Mouse (Mus musculus): ENCODE measurements around the gene Clcn3. TPM values are rescaled to one million over a fixed set of nuclear protein-coding genes. Genes with fewer than 3 reads are reported as not detected.

Gene Clcn3
- polyA plus RNA-seq, 1 experiment from 2014 or later = 10.9 TPM

Other genes starting within 250 kb of the Clcn3 start
- 110 and 116 TPM in 2 replicates for gene Hpf1, start 92.9 kb downstream of the Clcn3 start, polyA plus RNA-seq (2016; fragmentation: Nextera tagmentation; extraction: Ambion mirVana)
- 14.7 and 18.3 TPM in 2 replicates for gene Nek1, start 9.9 kb upstream of the Clcn3 start, polyA plus RNA-seq (2016; fragmentation: Nextera tagmentation; extraction: Ambion mirVana)
- 7.7 and 7.8 TPM in 2 replicates for gene Sh3rf1, start 240.6 kb upstream of the Clcn3 start, polyA plus RNA-seq (2016; fragmentation: Nextera tagmentation; extraction: Ambion mirVana)

Data from limb, embryonic 10.5 days (tissue).